Mouse (Mus musculus): ENCODE results near the gene Whrn.
A peak's percentile ranks its signal among the peaks of the same experiment; 100 is the strongest.

Whrn gene

DNA sequence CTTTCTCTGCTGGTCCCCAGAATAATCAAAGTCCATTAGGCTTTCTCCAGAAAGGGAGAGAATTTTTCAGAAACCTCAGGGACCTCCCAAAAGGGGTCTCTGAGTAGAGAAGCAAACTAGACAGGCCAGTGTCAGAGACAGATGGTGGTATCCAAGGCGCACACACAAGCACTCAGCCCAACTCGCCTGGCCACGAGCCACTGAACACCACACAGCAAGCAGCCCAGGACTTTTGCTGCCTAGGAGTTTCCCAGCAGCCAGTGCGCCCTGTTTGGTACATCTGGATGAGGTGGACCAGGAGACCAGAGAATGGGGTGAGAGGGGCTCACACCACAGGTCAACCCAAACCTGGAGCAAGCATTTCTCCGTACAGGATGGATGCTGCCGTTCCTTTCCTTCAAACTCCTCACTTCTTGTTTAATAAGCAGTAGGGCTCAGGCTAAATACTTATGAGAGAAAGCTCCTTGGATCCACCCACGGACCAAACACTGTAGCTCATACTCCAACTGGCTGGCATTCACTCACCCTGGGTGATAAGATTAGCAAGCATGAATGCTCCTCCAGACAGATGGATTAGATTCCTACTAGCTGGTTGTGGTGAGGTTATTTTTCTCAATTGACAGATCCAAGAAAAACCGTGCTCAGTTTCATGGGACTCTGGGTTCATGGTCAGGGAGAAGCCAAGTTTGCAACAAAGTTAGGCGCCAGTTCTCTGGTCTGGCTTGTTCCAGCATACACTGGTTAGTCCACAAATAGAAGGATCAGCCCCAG is 2.3 kb downstream of the Whrn start:
- peak in 1 of 2 experiments; percentile 34 for DNase-seq (ENCODE audit: low spot score in 2 of 2)

DNA sequence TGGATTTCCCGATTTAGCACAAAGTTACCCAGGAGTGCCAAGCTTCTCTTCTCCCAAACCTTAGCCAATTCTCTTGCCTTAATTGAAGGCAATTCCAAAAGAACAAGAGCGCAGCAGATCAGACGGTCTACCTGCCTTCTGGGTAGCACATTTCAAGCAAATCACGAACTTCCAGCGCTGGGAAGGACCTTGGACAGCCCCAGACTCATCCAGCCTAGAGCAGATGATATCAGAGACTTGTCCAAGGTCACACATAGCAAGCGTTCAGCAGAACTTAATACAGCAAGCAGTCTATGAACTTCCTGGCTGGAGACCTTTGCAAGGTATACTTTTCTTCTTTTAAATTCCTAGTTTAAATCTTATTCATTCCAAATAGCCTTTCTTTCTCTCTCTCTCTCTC is 4.3 kb downstream of the Whrn start:
- DNase-seq (ENCODE audit: low spot score in 2 of 2), result no peak

DNA sequence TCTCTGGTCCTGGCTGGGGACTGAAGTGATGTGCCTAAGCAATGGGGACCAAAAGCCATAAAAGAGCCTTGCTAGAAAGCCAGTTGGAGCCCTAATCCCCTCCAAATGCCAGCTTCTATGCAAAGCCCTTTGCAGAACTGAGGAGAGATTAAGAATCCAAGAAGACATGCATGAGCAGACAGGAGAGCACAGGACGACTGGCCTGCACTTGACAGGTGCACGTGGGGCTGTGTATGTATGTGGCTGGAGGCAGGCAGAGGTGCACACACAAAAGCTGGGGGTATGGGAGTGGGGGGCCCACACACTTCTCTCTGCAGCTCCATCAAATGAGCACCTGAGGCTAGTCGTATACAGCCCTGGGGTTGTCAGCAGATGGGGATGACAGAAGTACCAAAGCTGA is 5.6 kb downstream of the Whrn start:
- DNase-seq (ENCODE audit: low spot score in 2 of 2), result no peak

DNA sequence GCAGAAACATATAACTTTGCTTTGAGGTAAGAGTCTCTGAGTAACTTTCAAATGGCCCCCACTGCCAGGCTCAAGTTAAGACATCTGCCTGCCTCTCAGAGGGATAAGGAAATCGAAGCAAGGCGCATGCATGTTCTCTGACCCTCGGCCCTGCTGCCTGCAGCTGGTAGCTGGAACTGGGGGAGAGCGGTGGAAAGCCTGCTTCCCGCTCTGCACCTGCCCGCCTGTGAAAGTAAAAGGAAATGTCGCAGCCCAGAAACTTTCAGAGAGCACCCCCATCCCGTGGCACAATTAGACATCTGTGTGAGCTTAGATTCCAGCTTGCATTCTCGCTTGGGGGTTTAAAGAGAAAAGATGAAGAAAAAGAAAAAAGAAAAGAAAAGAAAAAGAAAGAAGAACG is 6.1 kb downstream of the Whrn start:
- DNase-seq (ENCODE audit: low spot score in 2 of 2), result no peak

DNA sequence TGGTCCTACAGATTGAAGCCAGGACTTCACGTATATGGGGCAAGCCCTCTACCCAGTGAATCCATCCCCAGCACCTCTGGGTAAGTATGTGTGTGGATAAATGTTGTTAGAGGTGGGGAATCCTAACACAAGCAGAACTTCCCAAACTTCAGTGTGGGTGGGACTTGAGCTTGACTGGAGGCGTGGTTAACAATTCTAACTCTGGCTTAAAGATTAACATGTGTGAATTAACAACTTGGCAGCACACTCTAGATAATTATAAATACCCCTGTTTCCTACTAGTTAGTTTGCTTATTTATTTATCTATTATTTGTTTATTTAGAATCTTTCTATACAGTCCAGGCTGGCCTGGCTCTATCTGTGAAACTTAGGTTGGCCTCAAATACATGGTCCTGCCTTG is 7.9 kb downstream of the Whrn start:
- no peak for DNase-seq (ENCODE audit: low spot score in 2 of 2)

DNA sequence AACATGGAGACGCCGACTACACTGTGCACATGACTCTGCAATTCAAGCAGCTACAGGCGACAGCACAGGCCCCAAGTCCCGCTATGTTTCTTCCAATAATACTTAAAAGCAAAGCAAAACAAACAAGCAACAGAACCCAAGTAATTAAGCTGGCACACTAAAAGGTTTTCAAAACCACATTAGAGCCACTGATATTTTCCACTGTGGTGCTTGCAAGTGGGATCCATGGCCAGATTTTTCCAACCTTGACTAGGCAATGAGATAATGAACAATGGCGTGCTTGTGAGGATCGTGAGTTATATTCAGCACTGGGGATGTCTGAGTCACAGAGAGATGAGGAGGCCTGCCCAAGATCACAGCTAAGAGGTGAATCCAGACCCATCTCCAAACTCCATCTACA is 8.5 kb downstream of the Whrn start:
- DNase-seq (ENCODE audit: low spot score in 2 of 2), result no peak

DNA sequence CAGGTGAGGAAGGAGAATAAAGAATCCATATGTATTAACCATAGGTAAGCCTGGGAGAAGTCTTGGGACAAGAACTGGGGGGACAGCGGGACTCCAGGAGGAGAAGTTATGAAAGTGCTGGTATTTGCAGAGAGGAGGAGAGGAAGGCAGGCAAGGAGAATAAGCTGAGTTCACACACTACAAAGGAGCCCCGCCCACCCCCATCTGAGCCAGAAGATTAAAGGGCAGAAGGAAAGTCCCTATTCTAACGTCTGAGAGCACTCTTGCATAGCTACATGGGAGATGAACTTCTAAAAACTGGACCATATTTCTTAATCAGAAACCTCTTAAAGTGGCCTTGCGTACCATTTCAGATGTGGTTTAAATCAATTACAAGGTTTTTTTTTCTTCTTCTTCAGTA is 9.3 kb downstream of the Whrn start:
- no peak for DNase-seq (ENCODE audit: low spot score in 2 of 2)

DNA sequence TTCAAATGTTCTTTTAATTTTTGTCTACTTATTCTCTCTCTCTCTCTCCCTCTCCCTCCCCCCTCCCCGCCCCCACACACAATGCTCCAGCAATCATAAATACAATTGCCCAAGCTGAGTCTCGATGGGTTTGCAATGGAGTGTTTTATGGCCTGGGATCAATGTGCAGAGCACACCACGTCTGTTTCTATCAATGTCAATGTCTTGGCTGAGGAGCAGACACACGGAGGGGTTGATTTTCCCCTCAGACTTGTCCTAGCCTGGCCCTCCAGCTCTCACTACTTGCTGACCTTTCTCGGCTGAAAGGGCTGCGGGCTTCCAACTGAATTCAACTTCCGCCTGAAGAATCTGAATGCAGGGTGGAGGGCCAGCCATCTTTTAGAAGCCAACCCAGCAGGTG is 12.1 kb downstream of the Whrn start:
- no peak for DNase-seq (ENCODE audit: low spot score in 2 of 2)

DNA sequence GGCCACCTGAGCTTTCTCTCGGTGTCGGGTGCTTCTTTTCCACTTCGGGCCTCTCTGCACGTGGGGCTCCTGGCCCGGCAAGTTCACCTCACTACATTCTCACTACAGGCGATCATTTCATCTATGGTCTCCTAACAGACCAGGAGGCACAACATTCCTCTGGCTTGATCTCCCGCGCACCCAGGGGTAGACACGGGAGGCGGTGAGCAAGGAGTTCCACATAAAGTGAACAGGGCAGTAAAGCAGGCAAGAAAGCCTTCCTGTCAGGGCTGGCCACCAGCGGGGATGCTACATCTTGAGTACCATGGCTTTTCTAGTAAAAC is 15.0 kb downstream of the Whrn start:
- no peak for DNase-seq (ENCODE audit: low spot score in 2 of 2)

DNA sequence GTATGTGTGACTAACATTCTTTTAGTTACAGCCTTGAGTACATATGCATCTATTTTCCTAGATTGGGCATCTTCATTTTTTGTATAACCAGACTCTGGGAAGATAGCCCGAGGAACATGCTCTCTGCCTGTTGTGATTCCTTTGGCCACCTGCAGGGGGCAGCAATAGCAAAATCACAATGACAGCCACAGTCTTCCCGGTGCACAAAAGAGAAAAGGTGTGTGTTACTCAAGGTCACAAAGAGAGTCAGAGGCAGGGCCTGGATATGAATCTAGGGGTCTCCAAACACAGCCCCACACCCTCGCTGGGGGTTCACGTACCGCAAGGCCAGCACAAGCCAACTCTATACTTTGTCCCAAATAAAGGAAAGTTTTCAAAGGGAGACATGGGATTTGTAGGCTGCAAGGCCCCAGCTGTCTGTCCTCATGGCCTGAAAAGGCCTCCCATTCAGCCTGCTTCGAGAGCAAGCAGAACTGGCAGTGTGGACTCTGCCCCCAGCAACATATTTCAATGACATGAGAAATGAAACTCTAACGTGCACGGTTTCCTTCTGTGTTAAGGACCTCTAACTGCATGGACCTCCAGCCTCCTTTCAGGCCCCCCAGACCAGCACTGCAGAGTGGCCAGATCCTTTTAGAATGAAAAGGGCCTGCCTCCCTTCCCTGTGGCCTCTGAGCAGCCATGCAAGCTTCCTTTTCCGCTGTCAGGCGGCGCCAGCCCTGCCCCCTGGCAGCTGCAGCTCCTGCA is 15.5 kb downstream of the Whrn start:
- DNase-seq (ENCODE audit: low spot score in 2 of 2), result peak in 1 of 2 experiments; percentile 52

DNA sequence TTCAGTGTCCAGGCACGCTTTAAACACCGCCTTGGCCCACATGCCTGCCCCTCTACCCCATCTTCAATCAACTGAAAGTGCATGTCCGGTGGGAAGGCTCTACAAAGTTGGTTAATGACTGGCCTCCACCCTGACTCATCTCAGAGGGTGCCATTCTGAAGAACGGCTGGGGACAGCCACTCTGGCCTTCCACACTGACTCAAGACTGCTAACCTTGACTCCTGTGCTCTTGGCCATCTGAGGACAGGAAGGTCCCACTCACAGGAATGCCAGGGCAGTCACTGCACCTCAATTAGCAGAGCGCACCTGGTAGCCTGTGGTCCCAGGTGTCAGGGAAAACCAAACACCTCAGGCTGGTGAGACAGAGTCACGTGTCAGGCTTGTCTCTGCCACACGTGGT is 17.8 kb downstream of the Whrn start:
- no peak for DNase-seq (ENCODE audit: low spot score in 2 of 2)

DNA sequence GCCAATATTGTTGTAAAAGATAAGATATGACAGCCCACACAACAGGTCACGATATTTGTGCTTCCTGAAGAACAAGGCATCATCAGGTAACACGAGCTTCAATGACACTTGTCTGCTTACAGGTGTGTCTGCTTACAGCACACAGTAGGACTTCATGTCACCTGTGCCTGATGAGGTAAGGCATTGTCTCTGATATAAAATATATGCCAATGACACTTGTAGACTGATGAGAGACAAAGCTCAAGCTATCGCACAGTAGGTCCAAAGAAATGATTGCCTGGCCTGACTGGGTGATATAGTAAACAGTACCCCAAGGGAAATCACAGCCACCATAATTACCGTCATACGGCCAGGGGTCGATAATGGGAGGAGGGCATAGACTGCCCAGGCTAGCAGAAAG is 18.9 kb downstream of the Whrn start:
- no peak for DNase-seq (ENCODE audit: low spot score in 2 of 2)

DNA sequence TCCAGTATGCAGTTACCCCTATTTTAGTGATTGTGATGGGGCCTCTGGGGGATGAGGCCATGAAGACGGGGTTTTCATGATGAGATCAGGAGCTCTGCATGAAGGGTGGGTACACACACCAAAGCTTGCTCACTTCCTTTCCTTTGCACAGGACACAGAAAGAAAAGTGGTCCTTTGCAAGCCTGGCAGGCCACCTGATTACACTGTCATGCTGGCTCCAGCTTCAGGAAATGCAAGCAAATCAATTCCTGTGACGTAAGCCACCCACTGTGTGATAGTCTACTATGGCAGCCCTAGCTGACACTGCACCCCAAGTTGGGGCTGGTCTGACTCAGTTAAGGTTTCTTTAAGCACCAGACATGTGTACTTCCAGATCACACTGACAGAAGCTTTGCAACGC is 20.6 kb downstream of the Whrn start:
- no peak for DNase-seq (ENCODE audit: low spot score in 2 of 2)

DNA sequence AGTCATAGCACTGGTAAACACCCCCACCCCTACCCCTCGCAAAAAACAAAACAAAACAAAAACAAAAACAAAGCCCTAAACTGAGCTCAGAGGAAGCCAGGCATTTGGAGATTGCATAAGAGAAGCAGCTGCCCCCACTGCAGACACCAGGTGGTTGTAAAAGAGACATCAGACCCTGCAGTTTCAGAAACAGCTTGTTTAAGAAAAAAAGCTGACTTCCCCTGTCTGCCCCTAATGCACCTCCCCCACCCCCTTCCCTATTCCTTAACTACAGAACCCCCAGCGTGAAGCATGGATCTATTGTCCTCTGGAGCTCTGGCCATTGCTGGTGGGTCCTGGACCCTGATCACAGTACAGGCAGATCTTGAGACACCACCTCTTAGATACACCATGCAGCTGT is 21.4 kb downstream of the Whrn start:
- no peak for DNase-seq (ENCODE audit: low spot score in 2 of 2)

DNA sequence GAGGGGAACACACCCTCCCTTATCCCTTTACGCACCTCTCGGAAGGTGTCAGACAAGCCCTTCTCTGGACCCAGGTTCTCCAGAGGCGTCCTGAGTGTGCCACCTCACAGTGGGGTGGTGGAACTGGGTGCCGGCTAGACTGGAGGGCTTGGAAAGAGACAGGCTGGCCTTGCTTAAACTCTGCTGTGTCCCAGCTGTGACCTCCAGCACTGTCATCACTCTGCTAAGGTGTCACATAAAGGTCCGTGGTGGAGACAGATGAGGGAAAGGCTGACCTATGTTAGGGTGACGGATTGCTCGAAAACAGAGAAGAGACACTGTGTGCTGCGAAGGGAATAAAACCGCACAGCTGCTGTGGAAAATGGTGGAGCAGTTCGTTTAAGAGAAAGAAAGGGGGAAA is 28.5 kb downstream of the Whrn start:
- no peak for DNase-seq (ENCODE audit: low spot score in 2 of 2)

DNA sequence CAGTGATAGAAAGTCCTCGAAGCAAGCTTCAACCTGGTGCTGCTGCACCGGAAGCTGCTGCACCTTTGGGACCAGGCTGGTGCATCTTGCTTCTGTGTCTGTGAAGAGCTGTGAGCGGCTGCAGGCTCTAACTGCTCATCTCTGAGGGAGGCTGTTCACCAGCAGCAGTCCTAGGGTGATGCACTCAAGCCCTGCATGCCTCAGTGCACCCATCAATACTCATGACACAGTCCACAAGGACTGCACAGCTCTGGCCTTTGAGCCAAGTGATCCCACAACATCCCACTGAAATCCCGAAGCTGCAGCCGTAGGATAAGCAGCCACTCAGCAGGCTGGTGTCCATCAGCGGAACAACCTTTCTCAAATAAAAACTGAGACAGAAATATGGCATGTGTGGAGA is 29.6 kb downstream of the Whrn start:
- DNase-seq (ENCODE audit: low spot score in 2 of 2), result no peak

DNA sequence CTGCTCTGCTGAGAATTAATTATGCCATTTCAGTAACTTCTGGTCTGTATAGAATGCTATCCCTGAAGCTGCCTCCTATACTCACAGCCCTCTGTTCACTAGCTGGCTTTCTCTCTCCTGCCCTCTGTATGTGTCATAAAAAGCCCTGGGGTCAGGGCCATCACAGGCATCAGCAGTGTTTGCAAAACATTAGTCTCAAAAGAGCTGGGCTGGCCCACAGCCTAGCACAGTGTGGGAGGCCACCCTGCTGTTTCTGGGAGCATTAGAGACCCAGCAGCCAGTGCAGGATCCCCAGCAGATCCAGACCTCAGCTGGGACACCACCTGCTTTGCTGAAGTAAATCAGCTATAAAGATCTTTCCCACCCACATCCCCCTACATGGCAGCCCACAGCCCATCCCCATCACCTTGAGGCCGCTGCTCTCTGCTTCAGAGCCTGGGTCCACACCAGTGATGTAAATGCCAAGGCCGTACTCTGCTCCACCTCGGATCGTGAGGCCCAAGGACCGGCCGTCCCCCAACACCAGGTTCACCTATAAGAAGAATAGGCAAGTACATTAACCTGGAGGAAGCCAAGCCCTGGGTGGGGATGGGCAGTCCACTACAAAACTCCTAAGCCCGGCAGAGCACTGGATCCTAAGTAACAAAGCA is 34.8 kb downstream of the Whrn start:
- no peak for DNase-seq (ENCODE audit: low spot score in 2 of 2)

DNA sequence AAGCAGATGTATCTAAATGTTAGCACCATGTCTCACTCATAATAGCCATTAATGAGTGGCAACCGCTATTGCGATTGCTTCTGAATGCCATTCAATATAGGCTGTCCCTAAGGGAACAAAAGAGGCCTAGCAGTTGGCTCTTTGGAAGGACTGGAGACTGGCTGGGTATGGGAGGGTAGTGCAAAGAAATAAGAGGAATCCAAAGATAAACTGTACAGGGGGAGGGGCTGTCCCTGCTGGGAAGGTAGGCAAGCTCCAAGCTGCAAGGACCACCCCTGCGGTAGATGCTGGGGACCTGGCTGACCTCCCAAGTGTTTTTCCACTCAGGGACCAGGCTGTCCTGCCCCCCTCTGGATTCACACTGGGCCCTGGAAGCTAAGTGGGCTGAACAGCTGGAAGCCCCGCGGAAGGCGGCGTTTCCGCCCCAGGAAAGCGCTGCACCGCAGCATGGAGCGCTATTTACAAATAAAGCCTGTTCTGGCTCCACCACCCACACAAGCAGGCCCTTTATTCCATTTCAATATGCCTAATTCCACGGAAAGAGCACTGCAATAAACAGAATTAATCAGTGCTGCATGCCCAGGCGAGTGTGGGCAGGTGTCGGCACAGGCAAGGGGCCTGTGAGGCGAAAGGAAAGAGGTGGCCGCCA is 36.5 kb downstream of the Whrn start:
- peak in 1 of 2 experiments; percentile 14 for DNase-seq (ENCODE audit: low spot score in 2 of 2)

DNA sequence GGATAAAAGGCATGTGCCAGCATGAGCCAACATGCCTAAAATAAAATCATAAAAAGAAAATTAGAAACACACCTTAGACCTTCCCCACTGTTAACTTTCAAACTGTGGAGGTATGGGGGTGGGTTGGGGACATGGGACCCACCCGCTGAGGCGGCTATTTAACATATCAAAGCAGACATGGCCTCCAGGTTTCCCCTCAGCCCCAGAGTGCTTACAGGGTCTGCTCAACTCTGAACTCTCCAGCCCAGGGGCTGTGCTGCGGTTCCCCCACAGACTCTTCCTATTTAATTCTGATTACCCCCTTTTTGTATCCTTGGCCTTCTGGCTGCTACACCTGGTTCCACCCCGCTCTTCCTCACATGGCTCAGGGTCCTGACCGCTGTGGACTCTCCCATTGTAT is 39.2 kb downstream of the Whrn start:
- no peak for DNase-seq (ENCODE audit: low spot score in 2 of 2)

DNA sequence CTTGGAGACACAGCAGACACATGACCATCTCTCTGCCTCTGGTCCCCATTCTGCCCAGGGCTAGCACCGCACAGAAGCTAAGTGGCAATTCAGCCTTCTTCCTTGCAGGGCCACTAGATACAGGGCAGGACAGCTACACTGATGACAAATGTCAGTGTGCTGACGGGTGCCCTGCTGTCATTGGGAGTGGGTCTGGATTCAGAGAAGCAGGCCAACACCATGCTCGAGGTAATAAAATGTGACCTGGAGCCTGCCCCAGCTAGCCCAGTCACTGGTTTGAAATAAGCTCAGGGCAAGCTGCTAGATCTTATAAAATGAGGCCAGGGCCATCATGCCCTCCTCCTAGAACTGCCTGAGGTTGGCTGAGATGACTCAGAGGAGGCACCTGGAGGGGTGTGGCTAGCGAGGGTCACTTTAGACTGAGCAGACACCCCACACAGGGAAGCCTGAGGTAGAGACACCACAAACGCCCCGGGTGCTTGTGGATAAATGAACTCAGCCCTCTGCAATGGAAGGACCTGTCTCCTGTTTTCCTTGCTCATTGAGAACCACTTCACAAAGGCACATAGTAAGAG is 41.8 kb downstream of the Whrn start:
- DNase-seq (ENCODE audit: low spot score in 2 of 2), result no peak

DNA sequence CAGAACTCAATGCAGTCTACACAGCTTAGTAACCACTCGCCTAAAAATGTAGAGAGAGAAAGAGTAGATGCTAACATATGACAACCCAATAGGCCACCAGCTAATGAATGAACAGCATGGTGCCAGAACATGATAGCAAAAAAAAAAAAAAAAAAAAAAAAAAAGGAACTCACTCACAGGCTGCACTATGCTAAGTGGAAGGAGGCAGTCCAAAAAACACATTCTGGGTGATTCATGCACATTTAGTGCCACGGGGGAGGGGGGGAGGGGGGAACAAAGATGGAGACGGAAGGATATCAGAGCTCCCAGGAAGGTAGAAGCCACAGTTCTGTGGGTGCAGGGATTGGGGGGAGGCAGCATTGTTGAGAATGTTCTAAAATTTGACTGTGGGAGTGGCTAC is 43.2 kb downstream of the Whrn start:
- no peak for DNase-seq (ENCODE audit: low spot score in 2 of 2)

DNA sequence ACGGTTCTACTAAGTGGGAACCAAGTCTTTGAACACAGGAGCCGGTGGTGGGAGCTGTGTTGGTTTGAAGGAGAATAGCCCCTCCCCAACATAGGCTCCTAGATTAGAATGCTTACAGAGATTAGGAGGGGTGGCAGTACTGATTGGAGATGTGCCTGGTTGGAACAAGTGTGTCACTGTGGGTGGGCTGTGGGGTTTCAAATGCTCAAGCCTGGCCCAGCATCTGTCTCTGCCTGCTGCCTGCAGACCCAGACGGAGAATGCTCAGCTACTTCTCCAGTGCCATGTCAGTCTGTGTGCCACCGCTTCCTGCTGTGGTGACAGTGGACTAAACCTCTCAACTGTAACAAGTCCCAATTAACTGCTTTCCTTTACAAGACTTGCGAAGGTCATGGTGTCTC is 45.2 kb downstream of the Whrn start:
- no peak for DNase-seq (ENCODE audit: low spot score in 2 of 2)
